Mouse (Mus musculus) kidney, postnatal 10 days (tissue): Measurements from ENCODE around the gene Fbxw9.

ENCODE experiments used
- DNase-seq: peaks from one replicate; pipeline ENCODE4 v3.0.0; 2021; ENCODE audit warnings: mixed read lengths

The Fbxw9 gene

DNA sequence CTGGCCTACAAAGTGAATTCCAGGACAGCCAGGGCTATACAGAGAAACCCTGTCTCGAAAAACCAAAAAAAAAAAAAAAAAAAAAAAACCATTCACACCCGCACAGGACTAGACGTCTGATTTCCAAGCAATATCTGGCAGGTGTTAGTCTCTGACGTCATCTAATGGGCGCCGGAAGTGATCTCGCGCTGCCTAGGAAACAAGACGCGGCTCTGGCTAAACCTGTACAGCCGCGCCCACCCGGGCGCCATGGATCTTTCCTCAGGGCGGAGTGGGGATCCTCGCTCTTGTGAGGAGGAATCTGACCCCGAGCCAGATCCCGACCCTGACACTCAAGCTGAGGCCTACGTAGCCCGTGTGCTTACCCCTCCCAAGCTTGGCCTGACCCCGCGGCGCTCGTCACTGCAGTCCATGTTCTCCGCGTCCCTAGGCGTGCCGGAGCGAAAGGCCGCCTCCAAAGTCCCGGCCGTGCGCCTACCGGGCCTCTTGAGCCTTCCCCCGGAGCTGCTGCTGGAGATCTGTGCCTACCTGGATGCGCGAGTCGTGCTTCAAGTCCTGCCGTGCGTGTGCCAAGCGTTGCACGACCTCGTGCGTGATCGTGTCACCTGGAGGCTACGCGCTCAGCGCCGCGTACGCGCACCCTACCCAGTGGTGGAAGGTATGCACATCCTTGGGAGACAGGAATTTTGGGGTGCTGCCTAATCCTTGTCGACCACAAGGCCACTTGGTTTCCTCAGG lies at the start of gene Fbxw9:
Gene Fbxw9 (plus strand): TSS at position 177 of the 738 bp plus-strand sequence.
- peak; percentile 94 for DNase-seq

DNA sequence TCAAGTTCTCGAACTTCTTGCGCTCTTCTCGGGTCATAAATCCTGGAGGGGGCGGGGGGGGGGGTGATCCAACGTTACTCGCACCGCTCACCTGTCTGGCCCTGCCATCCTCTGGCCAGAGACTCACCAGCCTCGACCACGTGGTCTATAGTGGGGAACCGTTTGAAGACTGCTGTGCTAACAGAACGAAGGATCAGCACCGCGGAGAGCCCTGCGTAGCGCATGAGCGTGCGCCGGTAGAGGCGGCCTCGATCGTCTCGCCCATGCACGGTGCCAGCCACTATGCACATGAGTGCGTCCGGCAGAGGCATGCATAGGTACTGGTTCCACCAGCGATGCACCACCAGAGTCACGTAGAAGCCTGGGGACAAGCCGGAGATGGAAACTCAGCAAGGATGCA lies 48.6 kb upstream of the Fbxw9 start:
- DNase-seq = no peak

DNA sequence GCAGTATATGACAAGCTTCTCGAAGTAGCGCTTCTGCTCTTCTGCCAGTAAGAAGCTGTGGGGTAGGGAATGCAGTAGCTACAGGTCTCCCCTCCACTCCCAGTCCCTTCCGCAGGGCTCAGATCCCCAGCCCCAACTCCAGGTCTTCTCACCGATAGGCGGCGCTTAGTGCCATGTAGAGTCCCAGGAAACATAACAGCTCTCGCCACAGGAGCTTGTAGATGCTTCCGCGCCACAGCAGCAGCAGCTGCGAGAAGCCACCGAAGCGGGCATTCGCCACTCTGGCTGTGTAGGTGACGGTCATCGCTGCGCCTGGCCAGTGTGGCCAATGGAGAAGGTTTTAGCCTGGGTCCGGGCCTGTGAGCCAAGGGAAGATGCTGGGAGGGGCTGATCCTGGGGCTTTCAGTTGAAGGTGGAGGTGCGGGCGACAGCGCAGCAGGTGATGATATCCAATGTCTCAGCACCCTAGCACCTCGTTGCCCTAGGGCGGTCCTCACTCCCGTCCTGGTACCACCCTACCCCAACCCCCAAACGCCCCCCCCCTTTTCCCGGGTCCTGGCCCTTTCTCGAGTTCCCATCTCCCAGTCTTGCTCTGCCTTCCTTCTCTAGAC lies 46.5 kb upstream of the Fbxw9 start:
- peak; percentile 84 for DNase-seq

DNA sequence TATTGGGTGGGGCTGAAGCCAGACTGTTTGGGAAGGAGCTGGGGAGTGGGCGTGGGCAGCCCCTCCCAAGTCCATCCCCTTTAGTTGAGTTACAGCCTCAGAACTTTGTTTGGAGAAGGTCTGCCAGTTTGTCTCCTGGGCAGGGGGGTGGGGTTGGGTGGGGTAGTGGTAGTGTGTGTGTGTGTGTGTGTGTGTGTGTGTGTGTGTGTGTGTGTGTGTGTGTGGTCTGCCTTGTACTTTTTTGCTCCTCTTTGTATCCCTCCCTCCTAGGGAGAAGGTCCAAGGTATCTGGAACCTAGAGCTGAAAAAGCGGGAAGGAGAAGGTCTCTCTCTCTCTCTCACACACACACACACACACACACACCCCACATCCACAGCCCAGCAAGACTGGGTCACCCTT lies 45.4 kb upstream of the Fbxw9 start, which contains the start of gene Best2:
Gene Best2 (minus strand): TSS at position 101 of the 400 bp plus-strand sequence.
- DNase-seq = no peak

DNA sequence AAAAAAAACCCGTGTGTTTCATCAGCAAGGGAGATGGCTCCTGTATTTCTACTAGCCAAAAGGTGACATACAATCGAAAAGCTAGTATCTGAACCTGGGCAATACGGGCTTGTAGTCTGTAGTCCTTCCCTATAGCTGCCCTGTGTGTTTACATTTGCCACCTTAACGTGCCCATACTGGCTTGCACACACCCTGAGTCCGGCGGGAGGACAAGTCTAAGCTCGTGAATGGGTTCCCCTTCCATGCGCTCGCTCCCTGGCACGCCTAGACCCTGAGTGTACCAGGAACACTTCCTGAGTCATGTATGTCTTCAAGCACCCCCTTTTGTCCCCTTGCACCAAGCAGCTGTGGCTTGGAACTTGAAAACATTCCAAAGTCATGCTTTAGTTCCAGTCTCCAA lies 43.1 kb upstream of the Fbxw9 start:
- DNase-seq = no peak

DNA sequence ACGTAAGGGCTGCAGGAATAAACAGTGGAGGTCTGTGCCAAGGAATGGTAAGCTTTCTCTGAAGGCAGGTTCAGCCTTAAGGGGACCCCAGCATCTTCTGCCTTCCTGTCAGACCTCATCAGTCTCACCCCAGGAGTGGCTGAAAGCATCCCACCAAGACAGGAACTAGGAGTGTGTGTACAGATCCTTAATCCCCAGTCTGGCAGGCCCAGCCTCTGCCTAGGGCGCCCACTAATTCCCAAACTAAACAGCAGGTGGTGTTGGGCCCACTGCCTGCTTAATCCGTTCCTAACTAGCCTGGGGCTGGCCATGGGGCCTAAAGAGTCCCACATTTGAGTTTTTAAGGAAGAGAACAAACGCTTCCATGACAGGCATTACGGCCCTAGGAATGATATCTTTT lies 42.6 kb upstream of the Fbxw9 start:
- no peak for DNase-seq

DNA sequence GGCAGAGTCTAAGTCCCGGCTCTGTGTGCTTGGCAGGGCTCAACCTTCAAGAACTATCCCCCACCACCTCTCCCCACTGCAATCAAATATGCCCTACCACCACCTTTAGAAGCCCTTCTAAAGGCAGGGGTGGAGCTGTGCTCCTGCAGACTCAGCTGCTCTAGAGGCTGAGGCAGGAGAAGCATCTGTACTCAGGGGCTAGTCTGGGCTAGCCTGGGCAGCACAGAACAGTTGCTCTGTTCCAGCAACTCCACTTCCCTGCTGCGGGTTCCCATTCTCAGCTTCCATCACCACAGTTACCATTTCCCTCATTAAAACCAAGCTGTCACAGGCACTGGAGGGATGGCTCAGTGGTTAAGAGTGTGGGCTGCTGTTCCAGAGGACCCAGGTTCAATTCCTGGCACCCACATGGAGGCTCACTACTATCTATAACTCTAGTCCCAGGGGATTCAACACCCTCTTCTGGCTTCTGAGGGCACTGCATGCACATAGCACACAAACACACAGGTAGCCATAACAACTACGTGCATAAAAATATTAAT lies 38.3 kb upstream of the Fbxw9 start:
- no peak for DNase-seq

DNA sequence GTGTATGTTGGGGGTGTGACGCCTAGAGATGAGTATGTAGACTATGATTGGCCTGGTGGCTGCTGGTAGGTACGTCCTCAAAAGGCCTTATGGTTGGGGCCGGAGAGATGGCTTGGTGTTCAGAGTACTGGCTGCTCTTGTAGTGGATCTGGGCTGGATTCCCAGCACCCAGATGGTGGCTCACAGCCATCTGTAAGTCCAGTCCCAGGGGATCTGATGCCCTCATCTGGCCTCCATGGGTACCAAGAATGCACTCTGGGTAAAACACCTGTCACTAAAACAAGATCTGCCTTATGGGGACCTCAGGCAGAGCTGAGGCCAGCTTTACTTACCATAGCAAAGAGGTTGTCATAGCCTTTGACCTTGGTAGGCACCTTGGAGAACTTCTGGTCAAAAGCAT lies 36.0 kb upstream of the Fbxw9 start:
- no peak for DNase-seq

DNA sequence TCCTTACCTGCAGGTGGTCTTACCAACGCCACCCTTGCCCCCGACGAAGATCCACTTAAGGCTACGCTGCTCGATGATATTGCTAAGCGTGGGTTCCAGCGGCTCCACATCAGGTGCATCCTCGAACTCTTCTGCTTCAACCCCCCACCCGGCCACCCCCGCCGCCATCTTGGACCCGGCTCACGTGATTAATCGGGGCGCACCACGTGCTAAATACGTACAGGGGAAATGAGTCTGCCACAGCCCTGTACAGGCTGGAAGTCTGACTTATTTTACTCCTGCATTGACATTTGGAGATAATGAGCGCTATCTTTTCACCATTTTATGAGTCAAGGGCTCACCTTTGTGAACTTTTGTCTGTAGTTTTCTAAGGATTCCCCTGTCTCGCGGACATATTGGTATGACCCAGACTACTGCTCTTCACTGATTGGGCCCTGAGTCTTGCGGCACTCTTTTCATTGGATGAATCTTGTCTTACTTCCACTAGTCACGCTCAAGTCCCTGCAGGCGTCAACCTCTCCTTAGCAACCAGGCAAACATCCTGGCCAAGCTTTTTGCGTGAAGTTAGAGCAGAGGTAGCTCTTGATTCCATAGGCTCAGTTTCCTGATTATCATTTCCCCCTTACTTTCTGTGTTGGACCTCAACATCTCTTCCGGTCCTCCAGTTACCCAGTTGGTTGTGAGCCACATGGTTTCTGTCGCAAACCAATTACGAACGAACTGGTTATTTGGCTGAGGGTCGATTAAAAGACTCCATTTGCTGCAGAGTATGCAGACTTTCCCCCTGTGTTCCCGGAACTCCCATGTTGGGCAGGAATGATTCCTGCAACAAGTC lies 34.5 kb upstream of the Fbxw9 start, which contains the start of gene Asna1:
Gene Asna1 (minus strand): TSS at position 184 of the 835 bp plus-strand sequence.
- peak; percentile 90 for DNase-seq

DNA sequence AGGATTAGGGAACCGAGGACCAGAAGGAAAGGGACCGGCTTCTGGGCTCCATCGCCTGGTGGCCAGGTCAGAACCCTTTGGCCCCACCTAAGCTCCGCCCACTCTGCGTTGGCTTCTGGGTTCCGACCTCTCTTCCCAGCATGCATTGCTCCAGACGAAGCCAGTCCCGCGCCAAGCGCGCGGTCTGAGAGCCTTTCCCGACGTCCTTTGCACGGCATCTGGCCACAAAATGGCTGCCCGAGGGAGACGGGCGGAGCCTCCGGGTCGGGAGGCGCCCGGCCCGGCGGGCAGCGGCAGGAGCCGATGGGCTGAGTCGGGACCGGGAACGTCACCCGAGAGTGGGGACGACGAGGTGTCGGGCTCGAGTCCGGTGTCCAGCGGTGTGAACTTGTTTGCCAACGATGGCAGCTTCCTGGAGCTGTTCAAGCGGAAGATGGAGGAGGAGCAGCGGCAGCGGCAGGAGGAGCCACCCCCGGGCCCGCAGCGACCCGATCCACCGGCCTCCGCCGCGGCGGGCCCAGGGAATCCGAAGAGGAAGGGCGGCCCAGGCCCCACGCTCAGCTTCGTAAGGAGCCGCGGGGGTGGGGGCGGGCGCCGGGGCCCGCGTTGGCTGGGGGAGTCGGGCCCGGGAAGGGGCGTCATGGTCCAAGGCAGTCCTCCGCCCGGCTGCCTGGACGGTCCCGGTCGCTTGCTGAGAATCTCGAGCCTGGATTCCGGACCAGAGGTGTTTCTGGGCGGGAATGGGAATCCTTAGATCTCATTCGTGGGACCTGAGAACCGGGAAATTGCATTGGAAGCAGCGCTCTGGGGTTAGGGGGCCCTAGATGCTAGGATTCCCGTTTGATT lies 33.0 kb upstream of the Fbxw9 start, which contains the start of gene Trir:
Gene Trir (plus strand): TSS at position 154 of the 846 bp plus-strand sequence.
- peak; percentile 98 for DNase-seq

DNA sequence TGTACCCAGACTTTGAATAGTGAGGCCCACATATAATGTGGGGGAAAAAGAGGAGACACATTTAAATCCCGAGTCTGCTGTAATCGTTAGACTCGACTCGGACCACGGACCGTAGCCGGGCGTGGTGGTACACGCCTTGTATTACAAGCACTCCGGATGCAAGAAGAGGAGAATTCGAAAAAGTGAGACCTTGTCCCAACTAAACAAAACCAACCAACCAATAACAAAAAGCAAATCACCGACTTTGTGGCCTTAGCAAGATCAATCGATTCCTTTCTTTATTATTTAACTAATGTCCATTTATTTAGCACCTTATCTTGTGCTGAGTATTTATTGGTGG lies 32.4 kb upstream of the Fbxw9 start:
- DNase-seq = peak; percentile 34

DNA sequence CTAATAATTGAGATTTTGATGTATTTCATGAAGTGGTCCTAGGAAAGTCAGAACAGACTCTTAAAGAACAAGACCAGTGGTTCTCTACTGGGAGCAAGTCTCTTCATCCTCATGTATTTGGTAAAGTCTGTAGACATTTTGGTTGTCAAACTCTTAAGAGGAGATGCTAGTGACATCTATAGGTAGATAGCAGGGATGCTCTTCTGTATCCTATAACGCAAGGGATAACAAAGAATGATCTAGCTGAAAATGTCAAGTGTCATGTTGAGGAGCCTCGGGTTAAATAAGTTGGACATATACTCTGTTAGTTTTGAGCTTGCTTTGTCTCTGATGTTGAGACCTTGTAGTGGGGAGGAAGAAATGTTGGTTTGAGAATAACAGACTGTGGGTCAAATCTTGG lies 31.9 kb upstream of the Fbxw9 start:
- no peak for DNase-seq

DNA sequence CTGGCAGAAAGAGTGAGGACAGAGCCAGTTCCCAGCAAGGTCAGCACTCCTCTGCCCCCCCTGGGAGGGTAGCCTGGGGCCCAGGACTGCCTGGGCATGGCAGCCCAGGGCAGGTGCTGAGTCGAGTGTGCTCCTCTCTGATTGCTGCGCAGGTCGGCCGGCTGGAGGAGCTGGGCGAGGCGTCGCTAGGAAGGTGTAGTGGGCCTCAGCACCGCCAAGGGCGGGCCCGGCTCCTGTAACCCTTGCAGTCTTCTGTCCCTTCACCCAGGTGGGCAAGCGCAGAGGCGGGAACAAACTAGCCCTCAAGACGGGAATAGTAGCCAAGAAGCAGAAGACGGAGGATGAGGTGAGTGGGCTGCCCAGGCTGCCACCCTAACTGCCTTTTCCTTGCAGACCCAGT lies 30.6 kb upstream of the Fbxw9 start:
- no peak for DNase-seq

DNA sequence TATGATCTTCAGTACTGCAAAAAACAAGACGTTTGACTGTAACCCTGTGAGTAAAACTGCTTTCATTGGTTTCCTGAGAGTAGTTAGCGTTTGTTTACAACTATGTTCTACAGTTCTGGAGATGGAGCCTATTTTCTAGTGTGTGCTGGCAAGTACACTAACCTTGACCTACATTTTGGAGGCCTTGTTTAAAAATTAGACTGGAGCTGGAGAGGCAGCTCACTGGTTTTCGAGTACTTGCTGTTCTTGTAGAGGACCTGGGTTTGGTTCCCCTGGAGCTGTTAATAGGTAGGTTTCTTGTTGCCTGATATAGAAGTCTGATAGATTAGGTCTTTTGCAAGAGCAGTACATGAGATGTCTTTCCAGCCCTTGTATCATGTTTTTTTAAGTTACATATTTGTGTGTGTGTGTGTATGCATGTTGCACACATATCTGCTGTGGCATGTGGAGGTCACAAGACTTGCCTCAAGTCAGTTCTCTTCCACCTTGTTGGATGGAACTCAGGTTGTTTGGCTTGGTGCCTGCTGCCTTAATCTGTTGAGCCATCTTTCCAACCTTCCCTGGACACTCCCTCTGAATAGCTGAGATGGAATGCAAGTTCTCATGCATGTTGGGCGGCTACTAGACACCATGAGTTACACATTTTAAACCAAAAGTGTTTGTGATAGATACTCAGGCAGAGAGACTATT lies 27.1 kb upstream of the Fbxw9 start:
- no peak for DNase-seq

DNA sequence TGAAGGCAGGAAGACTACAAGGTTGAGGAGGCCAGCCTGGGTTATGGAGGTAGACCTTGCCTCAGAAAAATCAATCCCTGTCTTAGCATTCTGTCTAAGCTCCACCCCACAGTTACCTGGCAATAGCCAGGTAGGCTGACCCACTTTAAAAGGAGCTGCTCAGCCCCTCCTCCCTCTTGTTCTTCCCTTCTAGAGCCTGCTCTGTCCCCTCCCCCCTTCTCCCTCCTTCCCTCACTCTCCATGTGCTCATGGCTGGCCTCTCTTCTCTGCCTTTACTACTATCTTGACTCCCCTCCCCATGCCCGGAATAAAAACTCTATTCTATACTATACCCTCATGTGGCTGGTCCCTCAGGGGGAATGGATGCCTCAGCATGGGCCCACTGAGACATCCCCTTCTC lies 26.0 kb upstream of the Fbxw9 start:
- DNase-seq = no peak

DNA sequence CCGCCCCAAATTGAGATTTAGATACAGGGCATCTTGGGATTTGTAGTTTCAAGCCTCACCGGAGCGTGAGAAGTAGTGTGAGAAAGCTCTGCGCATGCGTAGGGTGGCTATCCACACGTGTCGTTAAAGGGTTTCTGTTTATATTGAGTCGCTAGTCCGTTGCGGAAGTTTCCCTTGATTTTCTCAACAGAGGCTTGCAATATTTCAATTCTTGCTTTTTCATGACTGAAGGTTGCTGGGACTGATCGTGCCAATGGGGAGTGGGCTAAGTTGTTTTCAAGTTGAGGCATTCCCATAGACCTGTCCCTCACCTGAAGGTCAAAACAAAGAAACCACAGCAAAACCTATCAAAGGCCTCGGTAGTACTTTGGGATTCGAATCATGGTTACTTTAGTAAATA lies 25.1 kb upstream of the Fbxw9 start:
- peak; percentile 86 for DNase-seq

DNA sequence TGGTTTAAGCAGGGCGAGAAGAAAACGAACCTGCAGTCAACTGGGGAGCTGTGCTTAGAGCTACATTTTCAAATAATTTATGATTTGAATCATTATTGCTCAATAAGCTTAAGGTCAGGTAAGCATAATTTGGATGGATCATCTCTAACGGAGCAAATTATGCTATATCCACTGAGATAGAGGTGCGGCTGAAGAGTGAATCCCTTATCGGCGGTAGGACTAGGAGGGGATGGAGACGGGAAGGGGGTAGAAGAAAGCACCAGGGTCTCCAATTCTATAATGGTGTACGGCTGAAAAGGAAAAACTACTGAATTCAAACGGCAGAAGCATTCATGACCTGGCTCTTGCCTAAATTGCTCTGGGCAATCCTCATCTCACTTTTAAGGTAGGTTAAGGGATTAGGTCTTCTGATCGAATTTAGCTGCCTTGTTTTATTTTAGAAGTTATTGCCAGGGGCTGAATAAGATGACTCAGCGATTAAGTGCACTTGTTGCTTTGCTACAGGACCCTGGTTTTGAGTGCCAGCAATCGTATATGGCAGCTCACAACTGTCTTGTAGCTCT lies 24.6 kb upstream of the Fbxw9 start:
- DNase-seq = no peak

DNA sequence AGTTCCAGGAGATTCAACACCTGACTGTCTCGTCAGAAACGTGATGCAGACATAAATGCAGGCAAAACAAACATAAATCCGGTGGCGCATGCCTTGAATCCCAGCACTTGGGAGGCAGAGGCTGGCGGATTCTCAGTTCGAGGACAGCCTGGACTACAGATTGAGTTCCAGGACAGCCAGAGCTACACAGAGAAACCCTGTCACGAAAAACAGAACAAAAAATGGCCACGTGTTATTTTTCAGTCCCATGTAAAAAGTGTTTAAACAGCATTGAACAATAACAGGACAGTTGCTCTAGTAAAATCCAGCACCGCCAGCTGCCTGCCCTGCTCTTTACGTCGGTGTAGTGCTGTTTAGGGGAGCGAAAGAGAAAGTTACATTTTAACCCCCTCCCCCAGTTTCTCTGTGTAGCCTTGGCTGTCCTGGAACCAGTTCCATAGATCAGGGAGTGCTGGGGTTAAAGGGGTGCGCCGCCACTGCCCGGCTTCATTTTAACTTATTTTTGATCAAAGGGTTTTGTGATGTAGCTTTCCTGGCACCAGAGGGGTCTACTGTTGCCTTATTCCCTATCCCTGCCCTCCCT lies 24.0 kb upstream of the Fbxw9 start:
- peak; percentile 47 for DNase-seq

DNA sequence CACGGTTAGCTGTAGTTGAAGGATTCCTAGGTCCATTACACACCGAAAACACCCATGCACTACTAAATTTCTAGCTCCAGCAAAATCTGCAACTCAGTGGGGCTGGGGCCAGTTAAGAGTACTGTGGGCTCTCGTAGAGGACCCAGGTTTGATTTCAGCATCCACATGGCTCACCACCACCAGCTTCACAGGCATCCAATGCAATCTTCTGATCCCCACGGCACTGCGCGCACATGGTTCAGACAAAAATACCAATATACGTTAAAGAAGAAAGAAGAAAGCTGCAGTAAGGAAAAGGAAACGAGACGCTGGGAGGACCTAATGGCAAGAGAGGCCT lies 23.5 kb upstream of the Fbxw9 start:
- no peak for DNase-seq

DNA sequence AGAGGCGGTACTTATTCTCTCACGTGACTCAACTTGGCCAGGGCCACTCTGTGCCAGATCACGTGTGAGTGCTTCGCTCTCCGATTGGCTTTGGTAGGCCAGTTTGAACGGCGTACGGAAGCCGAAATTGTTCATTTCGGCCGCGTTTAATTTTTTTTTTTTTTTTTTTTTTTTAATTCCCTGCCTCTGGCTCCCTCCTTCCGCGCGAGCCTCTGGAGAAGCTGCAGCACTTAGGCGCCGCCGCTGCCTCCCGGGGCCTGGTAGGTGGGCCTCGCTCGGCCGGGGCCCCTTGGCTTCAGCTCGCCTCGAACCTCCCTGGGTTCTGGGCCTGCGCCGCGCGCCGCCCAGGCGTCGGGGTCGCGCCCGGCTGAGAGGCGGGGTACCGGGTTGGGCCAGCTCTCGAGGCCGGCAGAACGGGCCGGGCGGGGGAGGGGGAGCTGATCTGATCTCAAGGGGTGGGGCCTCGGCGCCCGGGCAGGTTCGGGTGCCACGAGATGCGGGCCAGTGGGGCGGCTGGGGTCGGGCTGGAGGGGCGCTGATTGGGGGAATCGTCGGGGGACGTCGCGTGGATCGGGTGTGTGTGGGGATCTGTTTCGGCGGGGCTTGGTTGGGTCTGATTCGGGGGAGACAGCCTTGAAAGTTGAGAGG lies 23.0 kb upstream of the Fbxw9 start, which contains the start of gene Tnpo2:
Gene Tnpo2 (plus strand): TSS at position 198 of the 648 bp plus-strand sequence.
- DNase-seq = peak; percentile 95

DNA sequence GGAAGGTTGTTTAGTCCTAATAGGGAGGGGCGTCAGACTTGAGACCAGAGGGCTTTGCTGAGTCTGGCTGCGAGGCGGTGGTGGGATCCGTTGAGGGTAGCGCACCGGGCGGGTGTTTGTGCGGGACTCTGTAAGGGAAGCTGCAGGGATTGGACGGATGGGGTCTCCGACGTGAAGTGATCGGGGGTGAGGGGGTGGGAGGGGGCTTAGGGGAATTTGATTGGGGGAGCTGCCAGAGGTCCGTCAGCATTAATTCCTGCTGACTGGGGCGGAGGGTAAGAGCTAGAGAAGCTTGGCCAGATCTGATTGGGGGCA lies 22.5 kb upstream of the Fbxw9 start:
- no peak for DNase-seq
